Mouse (Mus musculus) urinary bladder, adult 18-20 months (tissue): ENCODE measurements around the gene Ubtd1.
"Not testable (repeated sequence)": the region's sequence is repeated elsewhere in the genome, so short reads cannot be mapped to it uniquely, and the experiment has no call there.

ENCODE experiments used
- DNase-seq, 2 experiments: peaks; one replicate each; pipeline ENCODE4 v3.0.0; 2022; ENCODE audit warnings: low spot score in 2 of 2, mixed read lengths in 2 of 2

The Ubtd1 gene

GRCm38 (mm10) chr19:42061443-42061842 lies 79.9 kb downstream of the Ubtd1 start:
- DNase-seq, result no peak

DNA sequence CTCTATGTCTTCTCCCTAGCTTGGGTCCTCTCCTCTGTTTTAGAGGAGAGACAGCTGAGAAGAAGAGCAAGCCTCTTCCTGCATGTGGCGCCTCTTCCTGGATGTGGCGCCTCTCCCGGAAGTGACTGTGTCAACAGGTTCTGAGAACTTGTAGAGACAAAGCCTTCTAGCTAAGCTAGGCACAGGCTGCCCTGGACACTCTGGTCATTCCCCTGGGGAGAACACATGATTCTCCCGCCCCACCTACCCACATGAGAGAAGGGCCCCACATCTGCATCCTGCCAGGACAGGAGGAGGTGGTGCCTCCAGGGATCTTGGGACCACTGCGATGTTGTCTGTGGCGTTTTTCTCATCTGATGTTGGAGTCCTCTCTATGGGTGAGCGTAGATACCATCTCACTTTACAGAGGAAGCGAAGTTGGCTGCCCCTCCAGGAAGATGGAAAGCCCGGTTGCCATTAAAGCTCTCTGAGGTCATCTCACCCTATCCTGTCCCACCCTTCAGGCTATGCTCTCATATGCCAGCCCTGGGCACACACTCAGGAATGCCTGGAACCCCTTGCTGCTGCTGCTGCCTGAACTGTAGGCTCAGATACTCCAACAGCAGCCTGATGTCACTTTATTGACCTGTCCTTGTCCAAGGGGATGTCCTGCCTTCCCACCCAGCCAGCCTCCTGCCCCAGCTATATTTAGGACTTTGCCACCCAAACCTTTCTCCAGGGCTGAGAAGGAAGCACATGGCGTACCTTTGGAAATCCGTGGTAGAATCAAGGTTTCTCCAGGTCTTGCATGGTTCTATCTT lies 87.1 kb downstream of the Ubtd1 start:
- DNase-seq, result no peak

- DNase-seq, result no peak
Measured at GRCm38 (mm10) chr19:42069241-42069525, 87.6 kb downstream of the Ubtd1 start.

GRCm38 (mm10) chr19:42071221-42071620 lies 89.7 kb downstream of the Ubtd1 start:
- DNase-seq, result no peak

- DNase-seq, result no peak
Measured at GRCm38 (mm10) chr19:42071886-42072608, 90.5 kb downstream of the Ubtd1 start.

- DNase-seq, result no peak
Measured at GRCm38 (mm10) chr19:42072802-42073201, 91.2 kb downstream of the Ubtd1 start.

DNA sequence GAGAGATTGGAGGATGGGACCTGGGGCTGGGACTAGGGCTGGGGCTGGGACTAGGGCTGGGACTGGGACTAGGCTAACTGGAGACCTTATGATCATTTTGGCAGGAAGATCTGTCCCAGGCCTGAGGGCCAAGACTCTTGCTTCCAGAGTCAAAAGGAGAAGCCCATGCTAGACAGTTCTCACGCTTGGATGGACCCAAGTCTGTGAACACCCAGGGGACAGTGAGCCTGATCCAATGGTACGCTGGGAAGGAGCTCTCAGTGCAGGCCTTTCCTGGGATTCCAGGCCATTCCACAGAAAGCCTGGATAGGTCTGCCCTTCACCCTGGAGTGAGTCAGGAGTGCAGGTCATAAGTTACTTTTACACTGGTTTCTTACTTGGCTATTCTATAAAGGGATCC lies 93.5 kb downstream of the Ubtd1 start:
- DNase-seq, result no peak

DNA sequence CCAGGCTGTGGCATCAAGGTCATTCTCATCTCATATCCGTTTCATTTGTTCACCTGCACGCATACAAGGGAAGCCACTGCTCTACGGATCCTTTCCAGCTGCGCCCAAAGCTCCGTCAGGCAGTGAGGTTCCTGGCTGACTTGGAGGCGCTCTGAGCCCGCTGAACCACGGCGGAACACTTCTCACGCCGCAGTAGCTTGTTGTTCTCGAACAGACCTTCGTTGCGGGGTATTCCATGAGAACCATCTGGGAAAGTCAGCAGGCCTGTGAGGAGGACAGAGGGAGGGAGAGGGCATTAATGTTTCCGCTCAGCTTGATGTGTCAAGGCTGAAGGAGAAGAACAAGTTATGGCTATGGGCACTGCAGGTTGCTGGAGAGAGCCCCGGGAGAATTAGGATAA lies 94.4 kb downstream of the Ubtd1 start:
- no peak for DNase-seq

DNA sequence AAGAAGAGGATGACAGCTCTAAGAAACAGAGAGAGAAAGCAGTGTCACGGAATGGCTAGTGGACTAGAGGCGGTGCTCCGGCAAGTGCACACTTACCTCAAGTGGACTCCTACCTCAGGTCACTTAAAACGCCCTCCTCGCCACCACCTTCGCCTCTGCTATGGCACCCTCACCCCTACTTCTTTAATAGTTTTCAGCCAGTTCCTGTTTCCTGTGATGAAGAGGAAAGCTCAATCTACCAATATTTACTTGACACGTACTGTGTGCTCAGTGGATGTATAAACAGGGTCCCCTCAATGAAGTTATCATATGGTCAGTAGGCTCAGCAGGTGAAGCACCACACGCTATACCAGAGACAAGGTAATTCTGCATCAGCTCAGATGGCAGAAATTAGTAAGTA lies 97.0 kb downstream of the Ubtd1 start:
- no peak for DNase-seq

DNA sequence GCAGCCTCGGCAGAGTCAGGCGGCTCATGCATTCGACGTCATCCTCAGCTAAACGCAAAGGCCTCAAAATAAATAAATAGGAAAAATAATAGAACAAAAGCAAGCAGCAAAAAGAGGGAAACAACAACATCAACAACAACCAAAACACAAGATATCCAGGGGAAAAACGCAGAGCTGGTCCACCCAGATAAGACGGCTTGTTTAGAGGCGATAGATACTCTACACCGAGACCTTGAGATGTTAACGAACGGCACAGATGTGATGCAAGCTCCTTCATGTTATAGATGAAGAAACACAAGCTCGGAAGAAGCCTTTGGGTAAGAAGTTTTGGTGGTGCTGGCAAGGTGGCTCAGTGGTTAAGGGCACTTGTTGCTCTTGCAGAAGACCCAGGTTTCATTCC lies 97.4 kb downstream of the Ubtd1 start:
- DNase-seq, result no peak

- no peak for DNase-seq
Measured at GRCm38 (mm10) chr19:42079950-42080349, 98.4 kb downstream of the Ubtd1 start.

DNA sequence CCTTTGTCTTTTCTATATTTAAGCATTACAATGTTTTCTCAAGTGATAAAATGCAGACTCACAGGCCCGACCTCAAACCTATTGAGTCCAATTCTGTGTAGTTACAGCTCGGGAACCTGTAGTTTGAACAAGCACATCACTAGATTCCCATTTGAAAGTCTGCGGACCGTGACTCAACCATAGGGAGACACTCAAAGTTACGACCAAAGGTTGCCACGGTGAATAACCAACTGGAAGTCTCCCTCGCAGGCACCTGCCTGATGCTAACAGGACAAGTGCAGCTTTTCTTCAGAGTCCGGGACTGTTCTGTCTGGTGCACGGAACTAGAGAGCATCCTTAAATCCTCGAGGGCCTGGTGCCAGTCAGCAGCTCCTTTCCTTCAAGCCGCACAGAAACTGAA lies 98.9 kb downstream of the Ubtd1 start:
- no peak for DNase-seq

DNA sequence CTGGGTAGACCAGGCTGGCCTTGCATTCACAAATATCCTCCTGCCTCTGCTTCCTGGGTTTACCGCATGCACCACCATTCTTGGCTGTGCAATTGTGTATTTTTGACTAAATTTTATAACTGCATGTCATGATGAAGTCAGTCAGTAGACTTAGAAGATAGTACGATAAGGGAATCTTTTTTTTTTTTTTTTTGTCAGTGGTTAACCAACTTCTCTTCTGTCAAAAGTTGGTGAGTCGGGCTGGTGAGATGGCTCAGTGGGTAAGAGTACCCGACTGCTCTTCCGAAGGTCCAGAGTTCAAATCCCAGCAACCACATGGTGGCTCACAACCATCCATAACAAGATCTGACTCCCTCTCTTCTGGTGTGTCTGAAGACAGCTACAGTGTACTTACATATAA lies 100.0 kb downstream of the Ubtd1 start:
- not testable (repeated sequence) for DNase-seq
